Mouse (Mus musculus): ENCODE data around the gene Abcb9. TPM values are rescaled to one million over a fixed set of nuclear protein-coding genes. Genes with fewer than 3 reads are reported as not detected.

Abcb9 gene
- 46.6 TPM for polyA plus RNA-seq (2017; shearing (Covaris generic))

GRCm38 (mm10) chr5:124095596-124096232, at the start of gene Abcb9:
Gene Abcb9 (minus strand): TSS chr5:124095798.

DNA sequence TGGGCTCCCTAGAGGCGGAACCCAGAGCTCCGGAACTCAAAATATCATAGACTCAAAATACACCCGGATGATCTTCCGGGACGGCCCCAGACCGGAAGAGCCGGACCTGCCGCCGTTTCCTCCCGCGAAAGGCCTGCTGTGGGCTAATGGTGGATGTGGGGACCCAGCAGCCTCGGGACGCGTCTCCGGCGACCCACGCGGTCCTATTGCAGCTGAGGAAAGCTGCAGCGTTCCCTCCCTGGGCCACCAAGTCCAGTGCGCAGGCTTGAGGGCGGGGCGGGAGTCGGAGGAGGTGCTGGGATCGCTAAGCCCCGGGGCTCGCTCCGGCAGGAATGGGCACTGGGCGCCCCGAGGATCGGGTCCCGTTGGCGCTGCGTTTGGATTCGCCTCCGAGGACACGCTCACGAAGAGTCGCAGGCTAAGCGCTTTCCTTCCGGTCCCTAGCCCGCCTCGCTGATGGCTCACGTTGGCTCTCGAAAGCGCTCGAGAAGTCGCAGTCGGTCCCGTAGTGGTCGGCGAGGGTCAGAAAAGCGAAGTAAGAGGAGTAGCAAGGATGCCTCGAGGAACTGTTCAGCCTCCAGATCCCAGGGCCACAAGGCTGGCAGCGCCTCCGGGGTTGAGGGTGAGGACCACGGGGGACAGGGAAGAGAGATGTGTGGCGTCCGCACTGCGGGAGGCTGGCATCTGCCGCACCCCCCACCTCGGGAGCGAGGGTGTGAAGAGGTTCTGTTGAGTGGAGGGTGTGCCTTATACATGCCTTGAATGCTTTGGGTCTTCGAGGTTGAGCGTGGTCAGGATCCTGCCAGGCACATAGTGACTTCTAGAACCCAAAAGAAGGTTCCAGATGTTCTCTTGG, 20.6 kb upstream of the Abcb9 start, which contains the start of gene Arl6ip4:
TSS of gene Arl6ip4 (plus strand) at position 100 of the 856 bp plus-strand sequence.

DNA sequence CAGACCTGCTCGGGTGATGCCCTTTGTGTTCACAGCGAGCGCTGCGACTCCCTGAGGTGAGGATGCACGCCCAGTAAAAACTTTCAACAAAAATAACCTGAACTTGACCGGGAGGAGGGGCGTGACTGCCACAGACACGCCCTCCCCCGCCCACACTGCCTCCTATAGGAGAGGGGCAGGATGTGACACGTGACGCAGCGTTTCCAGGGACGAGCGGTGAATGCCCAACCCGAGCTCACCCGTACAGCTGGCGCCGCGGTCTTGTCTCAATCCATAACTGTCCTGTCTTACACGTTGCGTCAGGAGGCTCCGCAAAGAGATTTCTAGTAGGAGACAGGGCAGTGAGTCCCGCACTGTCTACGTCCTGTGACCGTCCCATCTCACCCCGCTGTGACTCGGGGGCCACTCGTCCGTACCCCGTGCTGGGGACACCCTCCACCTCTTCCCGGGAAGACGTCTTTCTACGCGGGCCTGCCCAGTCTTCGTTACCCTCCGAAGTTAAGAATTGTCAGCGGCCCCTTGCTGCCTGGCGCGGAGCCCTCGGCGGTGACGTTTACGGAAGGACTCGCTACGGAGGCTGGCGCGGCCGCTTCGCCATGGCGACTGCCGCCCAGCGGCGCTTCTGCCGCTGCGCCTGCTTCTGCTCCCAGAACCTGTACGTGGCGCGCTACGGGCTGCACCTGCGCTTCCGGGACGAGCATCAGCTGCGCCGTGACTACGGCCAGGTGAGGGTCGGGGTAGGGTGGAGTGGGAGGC, 16.3 kb upstream of the Abcb9 start, which contains the start of gene Ogfod2:
TSS of gene Ogfod2 (plus strand) at position 556 of the 756 bp plus-strand sequence.

GRCm38 (mm10) chr5:124032001-124032508, 63.5 kb downstream of the Abcb9 start, which contains the start of gene Vps37b:
Gene Vps37b (minus strand): TSS chr5:124032270.

Other genes starting within 250 kb of the Abcb9 start
- 0.66 TPM for gene Hcar2, start 230.3 kb downstream of the Abcb9 start, polyA plus RNA-seq (2017; shearing (Covaris generic))
- gene Hcar1, start 215.8 kb downstream of the Abcb9 start, polyA plus RNA-seq (2017; shearing (Covaris generic)) = not detected
- 101 TPM for gene Denr, start 188.6 kb downstream of the Abcb9 start, polyA plus RNA-seq (2017; shearing (Covaris generic))
- gene Gm43518, start 168.4 kb downstream of the Abcb9 start, polyA plus RNA-seq (2017; shearing (Covaris generic)) = 6.6 TPM
- 3.4 TPM for gene Ccdc62, start 165.1 kb downstream of the Abcb9 start, polyA plus RNA-seq (2017; shearing (Covaris generic))
- 41.6 TPM for gene Hip1r, start 122.2 kb downstream of the Abcb9 start, polyA plus RNA-seq (2017; shearing (Covaris generic))
- gene Vps37b, start 63.5 kb downstream of the Abcb9 start, polyA plus RNA-seq (2017; shearing (Covaris generic)) = 136 TPM
- 38.2 TPM for gene Ogfod2, start 16.5 kb upstream of the Abcb9 start, polyA plus RNA-seq (2017; shearing (Covaris generic))
- gene Arl6ip4, start 20.3 kb upstream of the Abcb9 start, polyA plus RNA-seq (2017; shearing (Covaris generic)) = 97.5 TPM
- gene Pitpnm2, start 154.0 kb upstream of the Abcb9 start, polyA plus RNA-seq (2017; shearing (Covaris generic)) = 22.4 TPM
- gene Mphosph9, start 232.2 kb upstream of the Abcb9 start, polyA plus RNA-seq (2017; shearing (Covaris generic)) = 19.7 TPM
- gene 2810006K23Rik, start 232.3 kb upstream of the Abcb9 start, polyA plus RNA-seq (2017; shearing (Covaris generic)) = 11.9 TPM

All from CD4-positive, CD25-positive, alpha-beta regulatory T cell (primary cell).